Mouse (Mus musculus) heart, postnatal 0 days (tissue): ENCODE measurements around the gene Ezh1. TPM values are rescaled to one million over a fixed set of nuclear protein-coding genes. Genes with fewer than 3 reads are reported as not detected.

ENCODE experiments used
- ATAC-seq: fragments of 200-750 bp; cut with Nextera tagmentation; 2 replicates; pipeline ENCODE4 v1.8.0; 2017; ENCODE audit warnings: low read depth, moderate number of reproducible peaks, moderate library complexity; ENCODE audit not compliant: insufficient read depth
- DNase-seq: peaks from one replicate; pipeline ENCODE4 v3.0.0-alpha.2; 2016; ENCODE audit warnings: low spot score
- H3K27ac ChIP-seq: fragments of 300-500 bp; sonication (generic); 2 replicates; pipeline ENCODE4 v1.5.1; 2014; ENCODE audit warnings: low read depth, mild to moderate bottlenecking
- H3K27me3 ChIP-seq: fragments of 300-500 bp; sonication (generic); 2 replicates; pipeline ENCODE4 v1.6.1; 2014; ENCODE audit warnings: low read length, mixed read lengths; ENCODE audit not compliant: control insufficient read depth, insufficient read depth
- H3K36me3 ChIP-seq: fragments of 300-500 bp; sonication (generic); replicated peaks from 2 replicates; pipeline ENCODE4 v1.6.1; 2014; ENCODE audit warnings: low read length, mixed read lengths; ENCODE audit not compliant: control insufficient read depth, insufficient read depth
- H3K4me1 ChIP-seq: fragments of 300-500 bp; sonication (generic); 2 replicates; pipeline ENCODE4 v1.6.1; 2014; ENCODE audit warnings: antibody characterized with exemption; ENCODE audit not compliant: control insufficient read depth, insufficient read depth
- H3K4me2 ChIP-seq: fragments of 300-500 bp; sonication (generic); 2 replicates; pipeline ENCODE4 v1.6.1; 2014; ENCODE audit warnings: low read depth, mild to moderate bottlenecking, low read length, moderate library complexity
- H3K4me3 ChIP-seq: fragments of 300-500 bp; sonication (generic); 2 replicates; pipeline ENCODE4 v1.5.1; 2014; ENCODE audit warnings: low read depth, low read length
- H3K9ac ChIP-seq: fragments of 300-500 bp; sonication (generic); replicated peaks from 2 replicates; pipeline ENCODE4 v1.6.1; 2014; ENCODE audit warnings: low read depth, low read length, mixed read lengths
- H3K9me3 ChIP-seq: fragments of 300-500 bp; sonication (generic); replicated peaks from 2 replicates; pipeline ENCODE4 v1.6.1; 2016; ENCODE audit warnings: low read length; ENCODE audit not compliant: control insufficient read depth
- CTCF ChIP-seq: IDR thresholded peaks from 2 replicates; pipeline ENCODE4 v1.5.1; 2016; ENCODE audit warnings: antibody characterized with exemption, control low read depth, low read depth
- EP300 ChIP-seq: IDR thresholded peaks from 2 replicates; pipeline ENCODE4 v1.6.1; 2016; ENCODE audit warnings: antibody characterized with exemption, low read depth
- WGBS: fragments of 180-500 bp; shearing (Covaris S2); extraction: QIAGEN DNeasy Blood & Tissue Kit; methylation state at CpG from one replicate; pipeline ENCODE4 v1.1.7; 2014; 5-methylcytosine and 5-hydroxymethylcytosine counted together
- polyA plus RNA-seq: library from polyadenylated mRNA; unstranded; fragments of >200 nt; fragmentation: Nextera tagmentation; extraction: Ambion mirVana; gene quantifications from 2 replicates; pipeline ENCODE4 v1.2.1, GENCODE M21; 2015
- total RNA-seq: library from RNA; depleted of rRNA; stranded (reverse); fragments of >200 nt; gene quantifications from 2 replicates; pipeline ENCODE4 v1.2.3, GENCODE M21; 2014; ENCODE audit warnings: low replicate concordance

Gene Ezh1
- total and polyA plus RNA-seq, 2 experiments from 2014 or later: 12.0 to 12.1 TPM

DNA sequence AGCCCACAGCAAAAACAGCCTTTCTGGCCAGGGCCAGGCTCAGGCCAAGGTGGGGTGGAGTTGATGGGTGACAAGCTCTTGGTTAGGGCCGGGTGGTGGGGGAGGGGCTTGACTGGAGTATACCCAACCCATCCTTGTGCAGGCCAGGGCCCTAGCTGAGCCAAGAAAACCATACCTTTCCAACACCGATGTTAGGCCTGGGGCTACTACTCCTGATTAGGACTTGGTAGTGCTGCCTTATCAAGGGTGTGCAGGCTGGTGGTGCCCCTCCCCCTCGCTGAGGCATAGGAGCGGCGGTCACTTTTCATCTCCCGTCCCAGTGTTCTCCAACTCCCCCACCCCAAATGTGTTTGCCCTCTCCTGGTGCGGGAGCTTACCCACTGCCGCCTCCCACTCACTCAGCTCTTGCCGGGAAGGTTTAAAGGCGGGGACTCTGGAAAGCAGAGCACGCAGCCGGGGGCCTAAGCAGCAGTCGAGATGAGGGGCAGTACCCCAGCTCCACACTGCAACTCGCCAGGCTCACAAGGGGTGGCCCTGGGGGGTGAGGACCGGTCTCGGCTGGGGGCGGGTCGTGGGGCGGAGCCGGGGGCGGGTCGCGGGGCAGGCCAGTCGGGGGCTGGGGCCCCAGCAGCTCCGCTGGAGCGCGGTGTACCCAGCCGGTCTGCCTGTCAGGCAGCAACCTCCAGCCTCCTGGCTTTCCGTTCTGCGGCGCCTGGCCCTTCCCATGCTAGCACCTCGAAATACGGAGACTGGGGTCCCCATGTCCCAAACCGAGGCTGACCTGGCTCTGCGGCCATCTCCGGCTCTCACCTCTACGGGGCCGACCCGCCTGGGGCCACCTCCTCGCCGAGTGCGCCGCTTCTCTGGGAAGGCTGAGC is 33.9 kb upstream of the Ezh1 start, which contains the start of gene Wnk4:
TSS of gene Wnk4 (plus strand) at position 620 of the 878 bp plus-strand sequence.
- WGBS: 2% methylated on average over 41 of the region's 43 CpGs
- H3K4me3 ChIP-seq: peak within 1 kb of the TSS; percentile 58
- ATAC-seq: peak; percentile 42
- DNase-seq: peak; percentile 53
- H3K4me1 ChIP-seq: peaks cover 43% of the 10 kb centered on the region
- H3K9me3 ChIP-seq: no peaks in the 10 kb centered on the region
- H3K36me3 ChIP-seq: peaks cover 22% of the 10 kb centered on the region; the same call in 1 of the 2 replicates
- peak within 1 kb of the TSS; percentile 65 for H3K9ac ChIP-seq
- H3K4me2 ChIP-seq: peak within 1 kb of the TSS; percentile 90
- H3K27me3 ChIP-seq: peaks cover 30% of the 10 kb centered on the region
- peak within 1 kb of the TSS; percentile 82 for H3K27ac ChIP-seq
- TF ChIP-seq EP300: no peak
- no peak for TF ChIP-seq CTCF

DNA sequence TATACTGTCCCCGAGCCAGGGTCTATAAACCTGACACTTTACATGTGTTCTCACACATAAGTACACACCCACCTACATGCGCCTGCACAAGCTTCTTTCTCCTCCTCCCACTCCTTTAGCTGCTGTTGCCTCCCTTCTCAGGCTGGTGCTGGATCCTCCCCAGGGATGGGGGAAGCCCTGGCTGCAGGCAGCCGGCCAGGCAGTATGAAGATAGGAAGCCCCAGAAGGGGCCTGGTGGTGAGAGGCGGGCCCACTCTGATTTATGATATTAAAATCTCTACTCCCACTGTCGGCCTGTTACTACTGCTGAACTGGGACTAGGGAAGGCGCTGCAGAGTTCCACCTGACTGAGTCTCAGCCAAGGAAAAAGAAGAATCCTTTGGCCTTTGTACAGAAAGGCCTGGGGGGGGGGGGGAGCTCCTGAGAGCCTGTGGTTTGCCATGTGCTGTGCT is 33.0 kb upstream of the Ezh1 start:
- peaks cover 42% of the 10 kb centered on the region for H3K4me1 ChIP-seq
- no peaks in the 10 kb centered on the region for H3K9me3 ChIP-seq
- TF ChIP-seq CTCF (no peak), EP300 (no peak)
- DNase-seq (peak; percentile 83), ATAC-seq (peak; percentile 37)
- H3K36me3 ChIP-seq: peaks cover 22% of the 10 kb centered on the region; the same call in 1 of the 2 replicates
- H3K9ac ChIP-seq: no peak overlapping the region
- peak overlapping the region; percentile 90 for H3K4me2 ChIP-seq
- H3K4me3 ChIP-seq: peak overlapping the region; percentile 58; the same call in 1 of the 2 replicates
- H3K27me3 ChIP-seq: peaks cover 22% of the 10 kb centered on the region
- WGBS: 13% methylated on average over 6 of the region's 6 CpGs
- H3K27ac ChIP-seq: peak overlapping the region; percentile 82

DNA sequence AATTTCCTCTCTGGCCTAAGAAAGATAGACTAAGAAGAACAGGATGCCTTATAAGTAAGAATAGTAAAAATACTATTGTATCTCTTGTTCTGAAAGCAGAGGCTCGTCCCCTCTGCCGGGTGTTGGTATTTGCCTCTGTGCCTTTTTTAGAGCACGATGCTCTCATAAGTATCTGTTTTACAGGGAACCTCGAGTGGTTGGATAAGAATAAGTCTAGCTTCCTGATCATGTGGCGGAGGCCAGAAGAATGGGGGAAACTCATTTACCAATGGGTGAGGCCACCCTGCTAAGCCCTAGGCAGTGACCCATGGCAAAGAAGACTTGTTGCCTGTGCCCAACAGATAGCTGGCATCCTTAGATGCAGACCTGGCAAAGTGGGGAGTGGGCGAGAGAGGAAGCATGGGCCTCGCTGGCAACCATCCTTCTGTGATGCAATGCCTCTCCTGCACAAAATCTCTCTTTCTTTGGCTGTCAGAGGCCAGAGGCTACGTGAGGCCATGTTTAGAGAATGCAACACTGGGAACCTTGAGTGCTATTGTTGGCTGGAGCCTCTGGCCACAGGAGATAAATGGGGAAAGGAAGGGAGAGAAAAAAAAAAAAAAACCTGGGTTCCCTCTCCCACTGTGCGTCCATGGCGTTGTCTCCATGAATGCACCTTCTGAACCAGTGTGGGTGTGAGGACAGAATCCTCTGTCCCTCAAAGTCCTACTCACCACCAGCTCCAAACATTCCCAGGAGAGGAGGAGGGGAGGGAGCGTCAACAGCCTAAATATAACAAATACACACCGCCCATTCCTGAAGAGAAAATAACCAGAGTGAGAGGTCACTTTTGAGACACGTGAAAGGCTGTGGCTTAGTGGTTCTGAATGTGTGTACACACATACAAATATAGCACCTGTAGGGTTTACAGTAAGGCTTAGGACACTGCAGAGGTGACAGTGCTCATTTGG is 29.8 kb upstream of the Ezh1 start:
- no peak overlapping the region for H3K4me2 ChIP-seq
- H3K4me3 ChIP-seq: no peak overlapping the region
- H3K4me1 ChIP-seq: peaks cover 43% of the 10 kb centered on the region
- no peaks in the 10 kb centered on the region for H3K27me3 ChIP-seq
- WGBS: 32% methylated on average over 13 of the region's 13 CpGs
- H3K9ac ChIP-seq: no peak overlapping the region
- ATAC-seq: peak; percentile 47
- TF ChIP-seq EP300 (no peak; the same call in 1 of the 2 replicates), CTCF (no peak)
- peaks cover 22% of the 10 kb centered on the region; the same call in 1 of the 2 replicates for H3K36me3 ChIP-seq
- H3K9me3 ChIP-seq: no peaks in the 10 kb centered on the region
- peak; percentile 81 for DNase-seq
- peak overlapping the region; percentile 86 for H3K27ac ChIP-seq

DNA sequence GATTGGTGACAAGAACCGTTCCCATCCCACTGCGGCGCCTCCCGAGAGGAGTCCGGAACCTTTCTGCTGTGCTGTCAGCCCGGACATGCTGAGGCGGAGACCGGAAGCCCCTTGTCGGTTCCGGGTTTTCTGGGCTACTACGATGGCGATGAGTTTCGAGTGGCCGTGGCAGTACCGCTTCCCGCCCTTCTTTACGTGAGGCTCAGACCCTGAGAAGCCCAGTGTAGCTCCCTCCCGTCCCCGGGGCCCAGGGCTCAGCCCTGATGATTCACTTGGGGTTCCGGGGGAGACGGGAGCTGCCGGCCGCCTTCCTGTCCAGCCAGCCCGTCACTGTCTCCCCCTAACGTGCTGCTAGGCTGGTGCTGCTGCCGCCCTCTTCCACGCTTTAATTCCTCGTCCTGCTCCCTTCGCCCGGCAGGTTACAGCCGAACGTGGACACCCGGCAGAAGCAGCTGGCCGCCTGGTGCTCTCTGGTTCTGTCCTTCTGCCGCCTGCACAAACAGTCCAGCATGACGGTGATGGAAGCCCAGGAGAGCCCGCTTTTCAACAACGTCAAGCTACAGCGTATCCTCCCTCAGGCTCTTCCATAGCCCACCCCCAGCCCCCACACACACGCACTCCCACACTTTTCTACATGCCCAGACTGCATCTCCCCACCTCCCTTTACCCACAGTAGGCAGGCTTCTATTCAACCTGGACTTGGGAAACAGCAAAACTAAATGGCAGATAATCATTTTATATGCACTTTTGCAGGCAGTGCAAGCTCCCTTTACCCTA is 27.5 kb upstream of the Ezh1 start, which contains the start of gene Vps25:
TSS of gene Vps25 (plus strand) at position 95 of the 777 bp plus-strand sequence.
- no peaks in the 10 kb centered on the region for H3K27me3 ChIP-seq
- WGBS: under 1% methylated on average over 40 of the region's 40 CpGs
- ATAC-seq: peak; percentile 72

More for the DNA sequence above, 27.5 kb upstream of the Ezh1 start, which contains the start of gene Vps25:
- Histone ChIP-seq H3K36me3 (peaks cover 21% of the 10 kb centered on the region; the same call in 1 of the 2 replicates), H3K27ac (peak within 1 kb of the TSS; percentile 95), H3K4me2 (peak within 1 kb of the TSS; percentile 96), H3K4me1 (peaks cover 24% of the 10 kb centered on the region), H3K9ac (peak within 1 kb of the TSS; percentile 84), H3K9me3 (no peaks in the 10 kb centered on the region), H3K4me3 (peak within 1 kb of the TSS; percentile 99)
- peak; percentile 88 for DNase-seq
- TF ChIP-seq CTCF (no peak), EP300 (no peak; the same call in 1 of the 2 replicates)
